Mouse (Mus musculus): Measurements from ENCODE around the gene Pip4p1. TPM values are rescaled to one million over a fixed set of nuclear protein-coding genes. Genes with fewer than 3 reads are reported as not detected.
A peak's percentile ranks its signal among the peaks of the same experiment; 100 is the strongest.

Pip4p1 gene
- total and polyA plus RNA-seq, 3 experiments, result 56.7 to 120 (median 69.6) TPM

- peak; percentile 56 for DNase-seq
Measured at GRCm38 (mm10) chr14:50892541-50893459, 37.9 kb downstream of the Pip4p1 start.

GRCm38 (mm10) chr14:50892091-50892490, 38.6 kb downstream of the Pip4p1 start:
- no peak for DNase-seq

- DNase-seq, result no peak
Measured at GRCm38 (mm10) chr14:50891621-50892020, 39.0 kb downstream of the Pip4p1 start.

DNA sequence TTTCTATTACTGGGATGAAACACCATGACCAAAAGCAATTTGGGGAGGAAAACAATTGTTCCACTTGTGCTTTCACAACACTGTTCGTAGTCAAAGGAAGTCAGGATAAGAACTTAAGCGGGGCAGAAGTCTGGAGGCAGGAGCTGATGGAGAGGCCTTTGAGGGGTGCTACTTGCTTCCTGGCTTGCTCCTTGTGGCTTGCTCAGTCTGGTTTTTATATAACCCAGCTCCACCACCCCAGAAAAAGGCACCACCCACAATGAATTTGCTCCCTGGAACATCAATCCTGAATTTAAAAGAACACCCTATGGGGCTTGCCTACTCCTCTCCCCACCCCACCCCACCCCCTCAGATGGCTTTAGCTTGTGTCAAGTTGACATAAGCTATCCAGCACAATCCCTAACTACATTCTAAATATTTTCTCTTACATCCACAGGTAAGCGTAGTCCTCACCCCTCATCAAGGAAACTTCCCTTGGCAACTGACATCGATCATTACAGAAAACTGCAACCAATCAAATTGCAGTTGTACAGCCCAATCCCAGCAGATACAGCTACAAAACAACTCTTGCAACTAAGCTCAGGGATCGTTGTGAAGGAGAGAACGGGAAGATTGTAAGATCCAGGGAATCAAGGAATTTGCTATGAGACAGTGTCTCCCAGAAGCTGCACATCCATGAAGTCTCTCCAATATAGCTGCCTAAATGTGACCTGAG, 54.3 kb downstream of the Pip4p1 start:
- DNase-seq, result no peak

Other genes starting within 250 kb of the Pip4p1 start
- not detected for gene Olfr747, start 237.7 kb downstream of the Pip4p1 start, total RNA-seq (2021)
- not detected in 2 replicates for gene Olfr747, start 237.7 kb downstream of the Pip4p1 start, polyA plus RNA-seq (2012; rRNA removed)
- not detected for gene Olfr748, start 223.5 kb downstream of the Pip4p1 start, total RNA-seq (2021)
- not detected in 2 replicates for gene Olfr748, start 223.5 kb downstream of the Pip4p1 start, polyA plus RNA-seq (2012; rRNA removed)
- gene Olfr749, start 185.8 kb downstream of the Pip4p1 start, total RNA-seq (2021), result not detected
- not detected in 2 replicates for gene Olfr749, start 185.8 kb downstream of the Pip4p1 start, polyA plus RNA-seq (2012; rRNA removed)
- gene Ttc5, start 145.3 kb downstream of the Pip4p1 start, total RNA-seq (2021), result 10 to 100 TPM; 29.6 to 45.5 TPM
- 14.1 and 15.5 TPM in 2 replicates for gene Ttc5, start 145.3 kb downstream of the Pip4p1 start, polyA plus RNA-seq (2012; rRNA removed)
- gene Ccnb1ip1, start 123.1 kb downstream of the Pip4p1 start, total RNA-seq (2021), result not detected
- not detected in 2 replicates for gene Ccnb1ip1, start 123.1 kb downstream of the Pip4p1 start, polyA plus RNA-seq (2012; rRNA removed)
- 10 to 100 TPM; 22.3 to 26.0 TPM for gene Parp2, start 123.0 kb downstream of the Pip4p1 start, total RNA-seq (2021)
- 3.5 and 4.0 TPM in 2 replicates for gene Parp2, start 123.0 kb downstream of the Pip4p1 start, polyA plus RNA-seq (2012; rRNA removed)
- gene Tep1, start 60.3 kb downstream of the Pip4p1 start, total RNA-seq (2021), result 10 to 100 TPM; 15.5 to 17.5 TPM
- gene Tep1, start 60.3 kb downstream of the Pip4p1 start, polyA plus RNA-seq (2012; rRNA removed), result 16.0 and 18.9 TPM in 2 replicates
- 1 to 10 TPM in 1 of 2 experiments, under 1 TPM in 1; 0.46 to 1.0 TPM for gene Klhl33, start 33.3 kb downstream of the Pip4p1 start, total RNA-seq (2021)
- gene Klhl33, start 33.3 kb downstream of the Pip4p1 start, polyA plus RNA-seq (2012; rRNA removed), result 0.45 and 1.0 TPM in 2 replicates
- 10 to 100 TPM; 37.7 to 45.0 TPM for gene Osgep, start 6.0 kb downstream of the Pip4p1 start, total RNA-seq (2021)
- gene Osgep, start 6.0 kb downstream of the Pip4p1 start, polyA plus RNA-seq (2012; rRNA removed), result 149 and 171 TPM in 2 replicates
- 10 to 100 TPM; 54.7 to 80.9 TPM for gene Apex1, start 5.9 kb downstream of the Pip4p1 start, total RNA-seq (2021)
- 20.9 and 27.1 TPM in 2 replicates for gene Apex1, start 5.9 kb downstream of the Pip4p1 start, polyA plus RNA-seq (2012; rRNA removed)
- gene Pnp, start 226 bp upstream of the Pip4p1 start, total RNA-seq (2021), result 10 to 100 TPM; 31.2 to 46.1 TPM
- 10.1 and 12.3 TPM in 2 replicates for gene Pnp, start 226 bp upstream of the Pip4p1 start, polyA plus RNA-seq (2012; rRNA removed)
- 10 to 100 TPM; 45.4 to 64.1 TPM for gene Gm49342, start 13.7 kb upstream of the Pip4p1 start, total RNA-seq (2021)
- 2.9 and 4.5 TPM in 2 replicates for gene Gm49342, start 13.7 kb upstream of the Pip4p1 start, polyA plus RNA-seq (2012; rRNA removed)
- gene Pnp2, start 25.1 kb upstream of the Pip4p1 start, total RNA-seq (2021), result 1 to 10 TPM; 1.5 to 2.5 TPM
- gene Pnp2, start 25.1 kb upstream of the Pip4p1 start, polyA plus RNA-seq (2012; rRNA removed), result 0.37 and 0.49 TPM in 2 replicates
- gene Rnase10, start 76.9 kb upstream of the Pip4p1 start, total RNA-seq (2021), result under 1 TPM; 0.24 to 0.26 TPM
- gene Rnase10, start 76.9 kb upstream of the Pip4p1 start, polyA plus RNA-seq (2012; rRNA removed), result not detected in 2 replicates
- gene Rnase9, start 111.0 kb upstream of the Pip4p1 start, total RNA-seq (2021), result not detected
- not detected in 2 replicates for gene Rnase9, start 111.0 kb upstream of the Pip4p1 start, polyA plus RNA-seq (2012; rRNA removed)
- gene Rnase11, start 119.3 kb upstream of the Pip4p1 start, total RNA-seq (2021), result not detected
- gene Rnase11, start 119.3 kb upstream of the Pip4p1 start, polyA plus RNA-seq (2012; rRNA removed), result not detected in 2 replicates
- not detected for gene Rnase12, start 126.8 kb upstream of the Pip4p1 start, total RNA-seq (2021)
- not detected in 2 replicates for gene Rnase12, start 126.8 kb upstream of the Pip4p1 start, polyA plus RNA-seq (2012; rRNA removed)
- gene Olfr750, start 143.6 kb upstream of the Pip4p1 start, total RNA-seq (2021), result under 1 TPM in 1 of 2 experiments, not detected in 1; 0.06 TPM
- not detected in 2 replicates for gene Olfr750, start 143.6 kb upstream of the Pip4p1 start, polyA plus RNA-seq (2012; rRNA removed)
- 10 to 100 TPM; 45.5 to 71.4 TPM for gene Rnase4, start 160.2 kb upstream of the Pip4p1 start, total RNA-seq (2021)
- gene Rnase4, start 160.2 kb upstream of the Pip4p1 start, polyA plus RNA-seq (2012; rRNA removed), result 33.7 and 34.7 TPM in 2 replicates
- gene Ang, start 160.3 kb upstream of the Pip4p1 start, total RNA-seq (2021), result 1 to 10 TPM; 4.4 to 7.7 TPM
- gene Ang, start 160.3 kb upstream of the Pip4p1 start, polyA plus RNA-seq (2012; rRNA removed), result 2.9 and 3.2 TPM in 2 replicates
- not detected for gene Eddm3b, start 183.6 kb upstream of the Pip4p1 start, total RNA-seq (2021)
- gene Eddm3b, start 183.6 kb upstream of the Pip4p1 start, polyA plus RNA-seq (2012; rRNA removed), result not detected in 2 replicates
- 1 to 10 TPM; 1.5 to 1.6 TPM for gene Rnase6, start 193.1 kb upstream of the Pip4p1 start, total RNA-seq (2021)
- gene Rnase6, start 193.1 kb upstream of the Pip4p1 start, polyA plus RNA-seq (2012; rRNA removed), result 0.89 and 0.92 TPM in 2 replicates
- 1 to 10 TPM in 1 of 2 experiments, not detected in 1; 2.3 TPM for gene Rnase1, start 215.9 kb upstream of the Pip4p1 start, total RNA-seq (2021)
- not detected in 2 replicates for gene Rnase1, start 215.9 kb upstream of the Pip4p1 start, polyA plus RNA-seq (2012; rRNA removed)
- gene Rnase2b, start 231.4 kb upstream of the Pip4p1 start, total RNA-seq (2021), result not detected
- gene Rnase2b, start 231.4 kb upstream of the Pip4p1 start, polyA plus RNA-seq (2012; rRNA removed), result not detected in 2 replicates

Measured in adrenal gland, adult 2 months (tissue).